Mouse (Mus musculus) MEL (cell line): ENCODE results near the gene Atp13a4. TPM values are rescaled to one million over a fixed set of nuclear protein-coding genes. Genes with fewer than 3 reads are reported as not detected.

Experiments
- DNase-seq: peaks from one replicate; pipeline ENCODE4 v3.0.0; 2011; ENCODE audit warnings: low read depth, low spot score
- H3K27ac ChIP-seq: 2 replicates; pipeline ENCODE4 v1.5.1; 2012; ENCODE audit warnings: low read depth, mild to moderate bottlenecking, control low read depth, low read length, moderate library complexity; ENCODE audit not compliant: control insufficient read depth
- H3K27me3 ChIP-seq, 2 experiments: fragments of 150-350 bp in 1 of 2; sonication (generic) in 1 of 2; 2 replicates each; pipeline ENCODE4 v1.6.1; 2012; ENCODE audit warnings: low read length in 2 of 2, mild to moderate bottlenecking in 2 of 2, improper control_type of control experiment in 1 of 2, moderate library complexity in 1 of 2; ENCODE audit not compliant: insufficient read depth in 2 of 2, control insufficient read depth in 1 of 2
- H3K36me3 ChIP-seq, 2 experiments: 2 replicates each; pipeline ENCODE4 v1.6.1; 2012 to 2014; ENCODE audit warnings: low read length in 2 of 2, improper control_type of control experiment in 1 of 2, inconsistent platforms in 1 of 2, mild to moderate bottlenecking in 1 of 2; ENCODE audit not compliant: insufficient read depth in 2 of 2, control insufficient read depth in 1 of 2
- H3K4me1 ChIP-seq, 2 experiments: fragments of 150-350 bp in 1 of 2; sonication (generic) in 1 of 2; 2 replicates each; pipeline ENCODE4 v1.6.1; 2012; ENCODE audit warnings: low read length in 2 of 2, improper control_type of control experiment in 1 of 2, mild to moderate bottlenecking in 1 of 2; ENCODE audit not compliant: insufficient read depth in 2 of 2, control insufficient read depth in 1 of 2
- H3K4me3 ChIP-seq, 2 experiments: fragments of 150-350 bp in 1 of 2; sonication (generic) in 1 of 2; 2 replicates each; pipeline ENCODE4 v1.5.1; 2012; ENCODE audit warnings: low read depth in 2 of 2, low read length in 2 of 2, mild to moderate bottlenecking in 2 of 2, moderate library complexity in 2 of 2, control low read depth in 1 of 2, improper control_type of control experiment in 1 of 2; ENCODE audit not compliant: control insufficient read depth in 1 of 2, insufficient read depth in 1 of 2
- H3K79me2 ChIP-seq: 2 replicates; pipeline ENCODE4 v1.6.1; 2012; ENCODE audit warnings: mild to moderate bottlenecking, low read length, moderate library complexity; ENCODE audit not compliant: control insufficient read depth, poor library complexity, insufficient read depth
- H3K9ac ChIP-seq: 2 replicates; pipeline ENCODE4 v1.6.1; 2012; ENCODE audit warnings: low read depth, mild to moderate bottlenecking, control low read depth, low read length, moderate library complexity; ENCODE audit not compliant: control insufficient read depth, poor library complexity, severe bottlenecking
- H3K9me3 ChIP-seq: fragments of 150-350 bp; sonication (generic); replicated peaks from 2 replicates; pipeline ENCODE4 v1.6.1; 2012; ENCODE audit warnings: mild to moderate bottlenecking, low read length, improper control_type of control experiment, moderate library complexity; ENCODE audit not compliant: insufficient read depth
- ELF1 ChIP-seq: IDR thresholded peaks from 2 replicates; pipeline ENCODE4 v1.6.1; 2014; ENCODE audit warnings: low read depth, mild to moderate bottlenecking, inconsistent platforms, low read length, improper control_type of control experiment, moderate library complexity
- EP300 ChIP-seq, 2 experiments: IDR thresholded peaks; 2 replicates each; pipeline ENCODE4 v1.6.1; 2011; ENCODE audit warnings: improper control_type of control experiment in 2 of 2, low read length in 2 of 2, low read depth in 1 of 2, mild to moderate bottlenecking in 1 of 2
- HCFC1 ChIP-seq: IDR thresholded peaks from 2 replicates; pipeline ENCODE4 v1.6.1; 2012; ENCODE audit warnings: low read depth, mild to moderate bottlenecking, inconsistent platforms, low read length, improper control_type of control experiment, moderate library complexity
- JUND ChIP-seq: IDR thresholded peaks from 2 replicates; pipeline ENCODE4 v1.6.1; 2011; ENCODE audit warnings: low read depth, mild to moderate bottlenecking, improper control_type of control experiment, low read length
- MAX ChIP-seq: IDR thresholded peaks from 2 replicates; pipeline ENCODE4 v1.6.1; 2011; ENCODE audit warnings: low read length, improper control_type of control experiment
- MXI1 ChIP-seq: IDR thresholded peaks from 2 replicates; pipeline ENCODE4 v1.6.1; 2011; ENCODE audit warnings: mild to moderate bottlenecking, low read depth, low read length, improper control_type of control experiment
- MYC ChIP-seq: IDR thresholded peaks from 2 replicates; pipeline ENCODE4 v1.6.1; 2011; ENCODE audit warnings: low read depth, mild to moderate bottlenecking, low read length, improper control_type of control experiment, moderate library complexity
- NELFE ChIP-seq: IDR thresholded peaks from 2 replicates; pipeline ENCODE4 v1.6.1; 2011; ENCODE audit warnings: low read depth, low read length, improper control_type of control experiment
- POLR2A ChIP-seq, 2 experiments: IDR thresholded peaks; 2 replicates each; pipeline ENCODE4 v1.6.1; 2011 to 2012; ENCODE audit warnings: low read length in 2 of 2, mild to moderate bottlenecking in 2 of 2, control low read depth in 1 of 2, improper control_type of control experiment in 1 of 2, low read depth in 1 of 2, moderate library complexity in 1 of 2; ENCODE audit not compliant: control insufficient read depth in 1 of 2, insufficient read depth in 1 of 2, poor library complexity in 1 of 2
- POLR2AphosphoS2 ChIP-seq: IDR thresholded peaks from 2 replicates; pipeline ENCODE4 v1.6.1; 2011; ENCODE audit warnings: low read length, improper control_type of control experiment
- TAL1 ChIP-seq: IDR thresholded peaks from 2 replicates; pipeline ENCODE4 v1.6.1; 2012; ENCODE audit warnings: mild to moderate bottlenecking, inconsistent platforms, low read length, moderate library complexity, mixed read lengths
- TCF12 ChIP-seq: IDR thresholded peaks from 2 replicates; pipeline ENCODE4 v1.6.1; 2014; ENCODE audit warnings: low read depth, mild to moderate bottlenecking, inconsistent platforms, low read length, improper control_type of control experiment, moderate library complexity
- USF1 ChIP-seq: IDR thresholded peaks from 2 replicates; pipeline ENCODE4 v1.6.1; 2014; ENCODE audit warnings: low read depth, mild to moderate bottlenecking, inconsistent platforms, low read length, improper control_type of control experiment, moderate library complexity
- ZNF384 ChIP-seq: IDR thresholded peaks from 2 replicates; pipeline ENCODE4 v1.6.1; 2012; ENCODE audit warnings: low read depth, mild to moderate bottlenecking, inconsistent platforms, low read length, improper control_type of control experiment
- polyA plus RNA-seq, 2 experiments: library from polyadenylated mRNA; stranded (reverse) in 1 of 2; unstranded in 1 of 2; fragments of >175 nt in 1 of 2; fragments of >200 nt in 1 of 2; gene quantifications; 2 replicates each; pipeline versions ENCODE4 v1.2.1 to v1.2.4; 2012; ENCODE audit warnings: low replicate concordance in 2 of 2, low read depth in 1 of 2; ENCODE audit not compliant: insufficient read length in 2 of 2, insufficient read depth in 1 of 2, missing spikeins in 1 of 2
- total RNA-seq: library from RNA; depleted of rRNA; stranded (reverse); fragments of 300-350 nt; gene quantifications from 2 replicates; pipeline ENCODE4 v1.2.3, GENCODE M21; 2012; rRNA removed

Gene Atp13a4
- total and polyA plus RNA-seq, 3 experiments = not detected

GRCm38 (mm10) chr16:29384781-29385180 is 159.9 kb downstream of the Atp13a4 start:
- DNase-seq = no peak
- Histone ChIP-seq H3K27ac (no peak overlapping the region), H3K36me3 (no peaks in the 10 kb centered on the region), H3K79me2 (no peaks in the 10 kb centered on the region), H3K9ac (no peak overlapping the region), H3K4me3 (no peak overlapping the region), H3K4me1 (no peaks in the 10 kb centered on the region), H3K9me3 (no peaks in the 10 kb centered on the region), H3K27me3 (no peaks in the 10 kb centered on the region)
- TF ChIP-seq POLR2AphosphoS2 = no peak
- TF ChIP-seq NELFE = no peak
- no peak for TF ChIP-seq MAX
- TF ChIP-seq EP300 (IDR thresholded peaks at IDR 0.05; ENCODE audit: low read depth in 1 of 2, low read length in 2 of 2) = no peak
- no peak for TF ChIP-seq MYC
- TF ChIP-seq TAL1 = no peak

DNA sequence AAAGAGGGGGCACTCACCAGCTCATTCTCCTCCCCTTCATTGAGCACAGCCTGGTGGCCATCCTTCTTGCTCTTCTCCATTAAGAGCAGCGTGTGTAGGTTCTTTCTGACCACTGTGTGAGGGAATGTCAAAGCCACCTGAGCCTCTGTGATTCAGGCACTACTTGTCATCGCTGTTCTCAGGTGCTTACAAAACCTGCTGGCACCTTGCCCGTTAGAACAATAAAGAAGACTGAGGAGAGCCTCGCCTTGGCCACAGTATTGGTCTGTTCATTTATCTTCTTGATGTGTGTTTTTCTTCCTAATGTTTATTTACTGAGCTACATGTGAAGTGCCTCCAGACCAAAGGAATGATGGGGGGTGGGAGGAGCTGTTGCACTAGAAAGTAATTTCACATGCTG is 166.2 kb downstream of the Atp13a4 start, which contains the start of gene Atp13a5:
TSS of gene Atp13a5 (minus strand) at position 275 of the 400 bp plus-strand sequence.
- no peak for TF ChIP-seq ELF1
- Histone ChIP-seq H3K9ac (no peak within 1 kb of the TSS), H3K4me1 (no peaks in the 10 kb centered on the region), H3K79me2 (no peaks in the 10 kb centered on the region), H3K27ac (no peak within 1 kb of the TSS), H3K36me3 (no peaks in the 10 kb centered on the region), H3K4me3 (no peak within 1 kb of the TSS), H3K27me3 (no peaks in the 10 kb centered on the region), H3K9me3 (no peaks in the 10 kb centered on the region)
- no peak for DNase-seq

- H3K9ac ChIP-seq = no peak overlapping the region
- no peaks in the 10 kb centered on the region for H3K79me2 ChIP-seq
- no peaks in the 10 kb centered on the region for H3K36me3 ChIP-seq
- no peaks in the 10 kb centered on the region for H3K9me3 ChIP-seq
- no peak for TF ChIP-seq POLR2A (IDR thresholded peaks at IDR 0.05; ENCODE audit: control insufficient read depth in 1 of 2, insufficient read depth in 1 of 2, low read depth in 1 of 2, low read length in 2 of 2, poor library complexity in 1 of 2)
- TF ChIP-seq ZNF384 = no peak
- no peak for TF ChIP-seq MXI1
- no peak for TF ChIP-seq JUND
- TF ChIP-seq USF1 = no peak
- no peak for TF ChIP-seq TCF12
- TF ChIP-seq HCFC1 = no peak
- H3K27me3 ChIP-seq = no peaks in the 10 kb centered on the region
- no peak for DNase-seq
- H3K27ac ChIP-seq = no peak overlapping the region
- no peaks in the 10 kb centered on the region for H3K4me1 ChIP-seq
- no peak overlapping the region for H3K4me3 ChIP-seq
Measured at GRCm38 (mm10) chr16:29374636-29375035, 170.0 kb downstream of the Atp13a4 start.

Other genes with a start within 250 kb of the Atp13a4 start
- gene Atp13a5, start 166.1 kb downstream of the Atp13a4 start, total RNA-seq = not detected in 2 replicates
- gene Atp13a5, start 166.1 kb downstream of the Atp13a4 start, polyA plus RNA-seq = not detected
- gene Opa1, start 34.5 kb upstream of the Atp13a4 start, total RNA-seq = 45.6 and 48.4 TPM in 2 replicates
- 10 to 100 TPM; 43.4 to 56.1 TPM for gene Opa1, start 34.5 kb upstream of the Atp13a4 start, polyA plus RNA-seq